Mouse (Mus musculus) lung, postnatal 0 days (tissue): ENCODE results near the gene M6pr. TPM values are rescaled to one million over a fixed set of nuclear protein-coding genes. Genes with fewer than 3 reads are reported as not detected.
"Not testable (repeated sequence)": the region's sequence is repeated elsewhere in the genome, so short reads cannot be mapped to it uniquely, and the experiment has no call there.

ENCODE experiments used
- ATAC-seq: fragments of 200-750 bp; cut with Nextera tagmentation; 2 replicates; pipeline ENCODE4 v1.8.0; 2017; ENCODE audit warnings: moderate library complexity
- DNase-seq: peaks from one replicate; pipeline ENCODE4 v3.0.0-alpha.2; 2016; ENCODE audit warnings: low spot score
- H3K27ac ChIP-seq: fragments of 300-500 bp; sonication (generic); 2 replicates; pipeline ENCODE4 v1.5.1; 2014; ENCODE audit warnings: antibody characterized with exemption, mild to moderate bottlenecking, low read length, mixed read lengths
- H3K27me3 ChIP-seq: fragments of 300-500 bp; sonication (generic); replicated peaks from 2 replicates; pipeline ENCODE4 v1.6.1; 2014; ENCODE audit warnings: low read length, mixed read lengths; ENCODE audit not compliant: insufficient read depth
- H3K36me3 ChIP-seq: fragments of 300-500 bp; sonication (generic); 2 replicates; pipeline ENCODE4 v1.6.1; 2014; ENCODE audit warnings: low read length, mixed read lengths; ENCODE audit not compliant: insufficient read depth
- H3K4me1 ChIP-seq: fragments of 300-500 bp; sonication (generic); 2 replicates; pipeline ENCODE4 v1.6.1; 2014; ENCODE audit warnings: antibody characterized with exemption, low read depth, low read length, mixed read lengths; ENCODE audit not compliant: insufficient read depth
- H3K4me2 ChIP-seq: fragments of 300-500 bp; sonication (generic); replicated peaks from 2 replicates; pipeline ENCODE4 v1.6.1; 2014; ENCODE audit warnings: low read depth, mild to moderate bottlenecking, low read length, moderate library complexity, mixed read lengths
- H3K4me3 ChIP-seq: fragments of 300-500 bp; sonication (generic); 2 replicates; pipeline ENCODE4 v1.5.1; 2014; ENCODE audit warnings: low read depth, low read length
- H3K9ac ChIP-seq: fragments of 300-500 bp; sonication (generic); replicated peaks from 2 replicates; pipeline ENCODE4 v1.6.1; 2014; ENCODE audit warnings: low read depth, mild to moderate bottlenecking
- H3K9me3 ChIP-seq: fragments of 300-500 bp; sonication (generic); 2 replicates; pipeline ENCODE4 v1.6.1; 2016; ENCODE audit warnings: low read length, mixed read lengths
- CTCF ChIP-seq: IDR thresholded peaks from 2 replicates; pipeline ENCODE4 v1.5.1; 2016; ENCODE audit warnings: antibody characterized with exemption, mild to moderate bottlenecking
- EP300 ChIP-seq: IDR thresholded peaks from 2 replicates; pipeline ENCODE4 v1.6.1; 2016; ENCODE audit warnings: antibody characterized with exemption, mild to moderate bottlenecking, control low read depth
- WGBS: fragments of 180-500 bp; shearing (Covaris S2); extraction: QIAGEN DNeasy Blood & Tissue Kit; methylation state at CpG from one replicate; pipeline ENCODE4 v1.1.7; 2014; 5-methylcytosine and 5-hydroxymethylcytosine counted together
- polyA plus RNA-seq: library from polyadenylated mRNA; unstranded; fragments of >200 nt; fragmentation: Nextera tagmentation; extraction: Ambion mirVana; gene quantifications from 2 replicates; pipeline ENCODE4 v1.2.1, GENCODE M21; 2015

Gene M6pr
- polyA plus RNA-seq, 1 experiment from 2014 or later: 114 TPM

DNA sequence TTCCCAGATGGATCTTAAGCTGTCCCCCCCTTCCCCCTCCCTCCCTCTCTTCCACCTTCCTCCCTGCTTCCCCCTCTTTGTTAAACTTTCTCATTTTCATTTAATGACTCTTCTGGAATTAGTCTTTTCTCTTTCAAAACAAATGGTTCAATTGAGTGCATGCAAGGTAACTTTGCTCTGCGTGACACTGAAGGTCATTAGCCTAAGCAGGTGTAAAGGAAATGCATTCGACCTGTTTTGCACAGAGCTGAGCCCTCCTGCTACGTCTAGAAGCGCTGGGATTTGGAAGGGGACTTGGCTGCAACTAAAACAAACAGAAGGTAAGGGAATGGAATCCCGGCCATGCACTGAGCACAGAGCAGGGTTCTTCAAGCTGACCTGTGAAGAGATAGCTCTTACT lies 33.6 kb downstream of the M6pr start:
- TF ChIP-seq EP300 (no peak), CTCF (no peak)
- no peak overlapping the region for H3K4me2 ChIP-seq
- ATAC-seq (no peak), DNase-seq (no peak)
- 22% methylated on average over 5 of the region's 5 CpGs for WGBS
- no peaks in the 10 kb centered on the region for H3K9me3 ChIP-seq
- no peaks in the 10 kb centered on the region for H3K27me3 ChIP-seq
- H3K4me3 ChIP-seq: no peak overlapping the region
- H3K9ac ChIP-seq: no peak overlapping the region
- no peaks in the 10 kb centered on the region for H3K36me3 ChIP-seq
- no peaks in the 10 kb centered on the region; the same call in 1 of the 2 replicates for H3K4me1 ChIP-seq
- H3K27ac ChIP-seq: no peak overlapping the region

DNA sequence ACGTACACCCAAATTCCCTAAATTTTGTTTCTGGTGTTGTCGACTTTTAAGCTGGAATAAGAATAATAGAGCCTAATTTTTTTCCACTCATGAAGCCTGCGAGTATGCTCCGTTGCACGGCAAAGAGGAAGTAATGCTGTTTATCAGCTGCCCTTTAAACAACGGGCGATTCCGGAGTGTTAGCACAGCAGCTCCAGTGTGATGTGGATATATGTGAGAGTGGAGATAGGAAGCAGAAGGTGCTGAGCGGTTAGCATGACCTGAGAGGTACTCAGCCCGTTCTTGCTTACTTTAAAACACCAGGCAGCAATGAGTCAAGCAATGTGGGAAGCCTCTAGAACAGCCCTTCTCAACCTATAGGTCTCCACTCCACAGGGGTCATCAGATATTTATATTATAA lies 35.2 kb downstream of the M6pr start:
- peak; percentile 19 for DNase-seq
- Histone ChIP-seq H3K36me3 (no peaks in the 10 kb centered on the region), H3K9ac (no peak overlapping the region), H3K27me3 (no peaks in the 10 kb centered on the region), H3K4me3 (no peak overlapping the region), H3K9me3 (no peaks in the 10 kb centered on the region), H3K4me2 (no peak overlapping the region), H3K4me1 (no peaks in the 10 kb centered on the region; the same call in 1 of the 2 replicates), H3K27ac (no peak overlapping the region)
- no peak for ATAC-seq
- no peak for TF ChIP-seq CTCF
- TF ChIP-seq EP300: no peak
- 12% methylated on average over 10 of the region's 10 CpGs for WGBS

DNA sequence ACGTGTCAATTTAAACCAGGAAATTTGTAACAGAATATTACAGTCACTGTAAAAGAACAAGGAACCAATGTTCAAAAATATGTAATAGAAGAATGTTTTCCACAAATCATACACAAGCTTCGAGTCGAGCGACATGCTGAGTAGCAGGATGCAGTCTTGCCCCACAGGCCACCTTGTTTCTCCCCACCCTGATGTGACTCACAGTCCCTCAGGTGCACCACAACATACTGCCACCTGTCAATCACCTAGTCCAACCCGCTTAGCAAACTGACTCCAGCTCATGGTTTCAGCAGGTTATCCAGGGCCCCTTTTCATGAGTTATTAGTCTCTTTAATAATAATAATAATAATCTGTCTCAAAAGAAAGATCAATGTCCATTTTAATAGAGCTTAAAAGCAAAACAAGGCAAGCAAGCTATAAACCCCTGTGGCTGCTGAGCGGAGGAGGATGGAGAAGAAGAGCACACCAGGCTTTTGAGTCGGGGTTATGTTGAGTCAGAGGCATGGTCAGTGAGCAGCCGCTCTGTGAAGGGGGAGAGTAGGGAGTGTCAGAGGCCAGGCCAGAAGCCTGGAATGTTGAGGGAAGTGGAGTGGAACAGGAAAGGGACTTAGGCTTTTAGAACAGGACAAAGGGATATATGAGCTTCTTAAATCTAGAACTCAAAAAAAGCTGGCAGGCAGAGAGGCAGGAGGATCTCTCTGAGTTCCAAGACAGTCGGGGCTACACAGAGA lies 36.0 kb downstream of the M6pr start:
- WGBS: 42% methylated on average over 9 of the region's 9 CpGs
- Histone ChIP-seq H3K9me3 (no peaks in the 10 kb centered on the region), H3K36me3 (no peaks in the 10 kb centered on the region), H3K9ac (no peak overlapping the region), H3K27ac (no peak overlapping the region), H3K4me3 (no peak overlapping the region), H3K4me1 (no peaks in the 10 kb centered on the region; the same call in 1 of the 2 replicates), H3K4me2 (no peak overlapping the region), H3K27me3 (no peaks in the 10 kb centered on the region)
- ATAC-seq (peak; percentile 18; the same call in 1 of the 2 replicates), DNase-seq (peak; percentile 59)
- TF ChIP-seq EP300 (no peak), CTCF (no peak)

DNA sequence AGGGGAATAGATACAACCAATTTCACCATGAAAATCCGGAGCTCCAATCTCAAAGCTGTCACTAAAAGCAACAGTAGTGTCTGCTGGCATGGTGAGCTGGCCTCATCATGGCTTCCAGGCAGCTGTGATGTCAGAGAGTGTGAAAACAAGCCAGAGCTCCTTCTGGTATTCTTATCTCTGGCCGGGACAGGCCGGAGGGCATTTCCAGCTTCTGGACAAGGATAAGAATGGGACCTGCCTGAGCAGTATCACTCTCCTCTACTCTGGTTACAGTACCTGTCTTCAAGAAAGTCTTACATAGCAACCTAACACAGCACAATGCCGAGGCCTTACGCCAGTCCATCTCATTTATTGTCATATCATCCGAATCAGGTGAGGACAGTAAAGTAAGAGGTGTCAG lies 37.2 kb downstream of the M6pr start:
- H3K27me3 ChIP-seq: no peaks in the 10 kb centered on the region
- WGBS: 57% methylated on average over 6 of the region's 6 CpGs
- no peaks in the 10 kb centered on the region for H3K36me3 ChIP-seq
- no peak overlapping the region for H3K9ac ChIP-seq
- H3K9me3 ChIP-seq: no peaks in the 10 kb centered on the region
- DNase-seq (no peak), ATAC-seq (no peak)
- no peak for TF ChIP-seq EP300
- no peak for TF ChIP-seq CTCF
- H3K4me1 ChIP-seq: no peaks in the 10 kb centered on the region; the same call in 1 of the 2 replicates
- no peak overlapping the region for H3K4me2 ChIP-seq
- no peak overlapping the region for H3K27ac ChIP-seq
- H3K4me3 ChIP-seq: no peak overlapping the region

DNA sequence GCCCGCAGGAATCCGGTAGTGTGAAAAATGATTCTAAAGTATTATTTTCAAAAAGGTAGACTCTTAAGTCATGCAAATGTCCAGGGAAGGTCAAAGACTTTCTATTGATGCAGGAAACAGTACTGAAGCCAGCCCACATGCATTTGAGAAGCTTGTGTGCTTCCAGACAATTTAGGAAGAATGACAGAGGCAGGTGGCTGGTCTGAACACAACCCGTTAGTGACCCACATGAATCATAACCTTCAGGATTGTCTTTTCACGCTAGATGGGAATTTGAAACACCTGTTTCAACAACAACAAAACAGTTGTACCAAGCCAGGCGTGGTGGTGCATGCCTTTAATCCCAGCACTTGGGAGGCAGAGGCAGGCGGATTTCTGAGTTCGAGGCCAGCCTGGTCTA lies 37.9 kb downstream of the M6pr start:
- Histone ChIP-seq H3K27me3 (no peaks in the 10 kb centered on the region), H3K9me3 (no peaks in the 10 kb centered on the region), H3K36me3 (no peaks in the 10 kb centered on the region), H3K4me1 (no peaks in the 10 kb centered on the region), H3K4me3 (no peak overlapping the region), H3K27ac (no peak overlapping the region), H3K9ac (no peak overlapping the region), H3K4me2 (no peak overlapping the region)
- 87% methylated on average over 6 of the region's 7 CpGs for WGBS
- TF ChIP-seq EP300: no peak
- no peak for TF ChIP-seq CTCF
- DNase-seq: no peak
- ATAC-seq: no peak

DNA sequence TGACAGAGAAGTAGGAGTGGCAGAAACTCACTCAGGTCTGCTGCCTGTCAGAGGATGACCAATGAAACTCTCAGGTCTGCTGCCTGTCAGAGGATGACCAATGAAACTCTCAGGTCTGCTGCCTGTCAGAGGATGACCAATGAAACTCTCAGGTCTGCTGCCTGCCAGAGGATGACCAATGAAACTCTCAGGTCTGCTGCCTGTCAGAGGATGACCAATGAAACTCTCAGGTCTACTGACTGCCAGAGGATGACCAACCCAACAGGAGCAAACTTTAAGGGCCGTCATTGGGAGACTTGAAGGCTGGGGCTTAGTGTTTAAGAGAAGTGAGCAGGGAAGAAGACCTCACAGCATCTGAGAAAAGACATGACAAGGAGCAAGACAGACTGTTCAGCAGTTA lies 38.8 kb downstream of the M6pr start:
- not testable (repeated sequence) for H3K9ac ChIP-seq, H3K27ac ChIP-seq, H3K27me3 ChIP-seq, ATAC-seq, H3K4me2 ChIP-seq, H3K4me3 ChIP-seq, H3K36me3 ChIP-seq, H3K4me1 ChIP-seq, H3K9me3 ChIP-seq, DNase-seq
- WGBS: 47% methylated on average over 1 of the region's 1 CpGs
